ENCODE assay signal across 10 mouse cellular contexts in genomic region chr10:77164437-77165052, GRCm38 (mm10). TPM values are rescaled to one million over a fixed set of nuclear protein-coding genes. Genes with fewer than 3 reads are reported as not detected.
DNase-seq lines count a peak whose midpoint lies in the region; ATAC-seq and TF ChIP-seq lines count a peak whose summit lies in the region.
"Had no signal": no experiment of that assay in that cellular context is flagged by ENCODE, and none has a peak within 500 bp of the region (broad histone marks: within the 10 kb centered on the region; RNA-seq: fewer than 3 reads in every experiment).

No protein-coding gene starts in this region.

- no peak for DNase-seq in liver, embryonic 11.5 days (ENCODE audit: low spot score)
- DNase-seq in liver, postnatal 0 days, result no peak
- peak; percentile 83 for DNase-seq in embryo, embryonic 10.5 days (ENCODE audit: low spot score)
- DNase-seq in retina, postnatal 1 day, result peak; percentile 30
- no peak for DNase-seq in layer of hippocampus, adult 9-11 months
- DNase-seq in gastrocnemius, postnatal 4 days (ENCODE audit: low spot score in 2 of 2), result no peak
- no peak for DNase-seq in spleen, postnatal 4 days (ENCODE audit: low spot score in 2 of 2)
- DNase-seq: cerebellum, postnatal 36 days; lung, postnatal 14 days had no signal

- H3K36me3 ChIP-seq in liver, embryonic 11.5 days (ENCODE audit: control insufficient read depth, insufficient read depth, low read length), result no peaks in the 10 kb centered on the region
- H3K36me3 ChIP-seq in liver, postnatal 0 days (replicated peaks; ENCODE audit: insufficient read depth, low read length), result no peaks in the 10 kb centered on the region
- no peaks in the 10 kb centered on the region for H3K36me3 ChIP-seq in intestine, embryonic 15.5 days

- H3K27me3 ChIP-seq in liver, embryonic 11.5 days (replicated peaks; ENCODE audit: control insufficient read depth, insufficient read depth, low read length), result peaks cover 31% of the 10 kb centered on the region
- H3K27me3 ChIP-seq in liver, postnatal 0 days (ENCODE audit: insufficient read depth, low read length), result peaks cover 42% of the 10 kb centered on the region
- peaks cover 19% of the 10 kb centered on the region for H3K27me3 ChIP-seq in intestine, embryonic 15.5 days (replicated peaks)

- H3K4me1 ChIP-seq in liver, embryonic 11.5 days (replicated peaks; ENCODE audit: control insufficient read depth, insufficient read depth, low read length), result peaks cover 39% of the 10 kb centered on the region
- H3K4me1 ChIP-seq in liver, postnatal 0 days (ENCODE audit: insufficient read depth), result peaks cover 15% of the 10 kb centered on the region
- H3K4me1 ChIP-seq in intestine, embryonic 15.5 days (replicated peaks), result peaks cover 22% of the 10 kb centered on the region

- H3K27ac ChIP-seq in liver, embryonic 11.5 days (ENCODE audit: low read depth, low read length), result no peak overlapping the region
- no peak overlapping the region for H3K27ac ChIP-seq in liver, postnatal 0 days (ENCODE audit: low read depth)
- H3K27ac ChIP-seq in intestine, embryonic 15.5 days, result no peak overlapping the region

- no peak for TF ChIP-seq CTCF in liver, postnatal 0 days (IDR thresholded peaks at IDR 0.05; ENCODE audit: low read depth)

- no peak overlapping the region; the same call in 1 of the 2 replicates for H3K9ac ChIP-seq in liver, embryonic 11.5 days (ENCODE audit: low read depth, low read length)
- no peak overlapping the region for H3K9ac ChIP-seq in liver, postnatal 0 days (replicated peaks)
- H3K9ac ChIP-seq in intestine, embryonic 15.5 days, result no peak overlapping the region

- H3K9me3 ChIP-seq in liver, embryonic 11.5 days (ENCODE audit: control insufficient read depth, low read length), result no peaks in the 10 kb centered on the region
- no peaks in the 10 kb centered on the region for H3K9me3 ChIP-seq in liver, postnatal 0 days (ENCODE audit: low read length)
- no peaks in the 10 kb centered on the region for H3K9me3 ChIP-seq in intestine, embryonic 15.5 days

- ATAC-seq in liver, embryonic 11.5 days (replicated peaks; ENCODE audit: low FRiP score), result no peak
- no peak for ATAC-seq in liver, postnatal 0 days
- ATAC-seq in intestine, embryonic 15.5 days, result no peak

- H3K4me3 ChIP-seq in liver, embryonic 11.5 days (ENCODE audit: low read depth, low read length), result peak overlapping the region; percentile 66
- no peak overlapping the region for H3K4me3 ChIP-seq in liver, postnatal 0 days (ENCODE audit: low read depth, low read length)
- H3K4me3 ChIP-seq in intestine, embryonic 15.5 days (replicated peaks), result no peak overlapping the region

- peak overlapping the region; percentile 97 for H3K4me2 ChIP-seq in liver, embryonic 11.5 days
- no peak overlapping the region for H3K4me2 ChIP-seq in liver, postnatal 0 days (ENCODE audit: low read depth, low read length)
- peak overlapping the region; percentile 96 for H3K4me2 ChIP-seq in intestine, embryonic 15.5 days (replicated peaks)

- TF ChIP-seq EP300 in liver, postnatal 0 days (IDR thresholded peaks at IDR 0.05; ENCODE audit: low read depth), result no peak

- WGBS in liver, embryonic 11.5 days, result 17% methylated on average over 9 of the region's 9 CpGs
- 29% methylated on average over 9 of the region's 9 CpGs for WGBS in liver, postnatal 0 days (ENCODE audit: insufficient replicate concordance)
- WGBS in intestine, embryonic 15.5 days, result 22% methylated on average over 9 of the region's 9 CpGs

RNA-seq across cellular contexts. Expression of gene Col18a1, which starts 1.8 kb away (rescaled TPM):
- 55.3 and 60.2 TPM in 2 replicates for polyA plus RNA-seq in liver, embryonic 11.5 days (2014; fragmentation: Nextera tagmentation; extraction: Ambion mirVana)
- polyA plus RNA-seq in liver, postnatal 0 days (2015; fragmentation: Nextera tagmentation; extraction: Ambion mirVana), result 137 and 167 TPM in 2 replicates
- 59.5 and 59.7 TPM in 2 replicates for polyA plus RNA-seq in intestine, embryonic 15.5 days (2015; fragmentation: Nextera tagmentation; extraction: Ambion mirVana)
- 10 to 100 TPM; 93.9 to 94.1 TPM for total RNA-seq in gastrocnemius, postnatal 4 days (2021)

Comparison
In these comparisons a context has a peak if more than half of its experiments do, and no peak if none do; other contexts are left out.
1. DNase-seq: peak in embryo, embryonic 10.5 days (single experiment) and retina, postnatal 1 day (single experiment); none in liver, embryonic 11.5 days (single experiment), liver, postnatal 0 days (single experiment), layer of hippocampus, adult 9-11 months (single experiment), gastrocnemius, postnatal 4 days (0 of 2) and spleen, postnatal 4 days (0 of 2).